Mouse (Mus musculus): ENCODE data around the gene Gng8. TPM values are rescaled to one million over a fixed set of nuclear protein-coding genes. Genes with fewer than 3 reads are reported as not detected.

The Gng8 gene
- total and polyA plus RNA-seq, 2 experiments from 2014 or later = 16.4 TPM; not detected in 1

- no peak for TF ChIP-seq CTCF (IDR thresholded peaks at IDR 0.05; ENCODE audit: low read depth)
- peaks cover 14% of the 10 kb centered on the region for H3K27me3 ChIP-seq (ENCODE audit: insufficient read depth, low read length)
- no peak overlapping the region for H3K4me3 ChIP-seq (ENCODE audit: low read depth, low read length)
- peaks cover 25% of the 10 kb centered on the region for H3K36me3 ChIP-seq (ENCODE audit: insufficient read depth)
- WGBS = 92% methylated on average over 6 of the region's 6 CpGs
- no peak for ATAC-seq
- H3K9ac ChIP-seq = no peak overlapping the region
- DNase-seq = no peak
- H3K4me1 ChIP-seq (ENCODE audit: insufficient read depth) = no peaks in the 10 kb centered on the region
- no peak overlapping the region for H3K4me2 ChIP-seq (ENCODE audit: low read depth)
- no peak overlapping the region for H3K27ac ChIP-seq (ENCODE audit: low read depth, low read length)
- no peaks in the 10 kb centered on the region for H3K9me3 ChIP-seq (ENCODE audit: low read length)
These were observed 8.4 kb upstream of the Gng8 start for GRCm38 (mm10) chr7:16883162-16883561.

- Histone ChIP-seq H3K27ac (ENCODE audit: low read depth, low read length) (no peak overlapping the region), H3K9me3 (ENCODE audit: low read length) (no peaks in the 10 kb centered on the region), H3K36me3 (ENCODE audit: insufficient read depth) (peaks cover 25% of the 10 kb centered on the region), H3K4me2 (ENCODE audit: low read depth) (no peak overlapping the region), H3K4me1 (ENCODE audit: insufficient read depth) (no peaks in the 10 kb centered on the region), H3K9ac (no peak overlapping the region), H3K27me3 (ENCODE audit: insufficient read depth, low read length) (peaks cover 14% of the 10 kb centered on the region), H3K4me3 (ENCODE audit: low read depth, low read length) (no peak overlapping the region)
- no peak for DNase-seq
- WGBS = 75% methylated on average over 4 of the region's 4 CpGs
- no peak for ATAC-seq
- TF ChIP-seq CTCF (IDR thresholded peaks at IDR 0.05; ENCODE audit: low read depth) = no peak
These were observed 7.3 kb upstream of the Gng8 start for GRCm38 (mm10) chr7:16884334-16884733.

GRCm38 (mm10) chr7:16885271-16885776, 6.3 kb upstream of the Gng8 start:
- no peak overlapping the region for H3K9ac ChIP-seq
- H3K9me3 ChIP-seq (ENCODE audit: low read length) = no peaks in the 10 kb centered on the region
- TF ChIP-seq CTCF (IDR thresholded peaks at IDR 0.05; ENCODE audit: low read depth) = no peak
- peak overlapping the region; percentile 32 for H3K4me2 ChIP-seq (ENCODE audit: low read depth)
- WGBS = 16% methylated on average over 83 of the region's 95 CpGs
- peaks cover 14% of the 10 kb centered on the region for H3K27me3 ChIP-seq (ENCODE audit: insufficient read depth, low read length)
- ATAC-seq = peak; percentile 53; the same call in 1 of the 2 replicates
- peak overlapping the region; percentile 30 for H3K4me3 ChIP-seq (ENCODE audit: low read depth, low read length)
- peak; percentile 68 for DNase-seq
- H3K4me1 ChIP-seq (ENCODE audit: insufficient read depth) = no peaks in the 10 kb centered on the region
- H3K27ac ChIP-seq (ENCODE audit: low read depth, low read length) = no peak overlapping the region
- H3K36me3 ChIP-seq (ENCODE audit: insufficient read depth) = peaks cover 25% of the 10 kb centered on the region

- peaks cover 25% of the 10 kb centered on the region for H3K36me3 ChIP-seq (ENCODE audit: insufficient read depth)
- DNase-seq (no peak), ATAC-seq (peak; percentile 7; the same call in 1 of the 2 replicates)
- peak overlapping the region; percentile 32; the same call in 1 of the 2 replicates for H3K4me2 ChIP-seq (ENCODE audit: low read depth)
- H3K9ac ChIP-seq = no peak overlapping the region
- 50% methylated on average over 56 of the region's 59 CpGs for WGBS
- no peaks in the 10 kb centered on the region for H3K9me3 ChIP-seq (ENCODE audit: low read length)
- no peak overlapping the region for H3K27ac ChIP-seq (ENCODE audit: low read depth, low read length)
- H3K4me1 ChIP-seq (ENCODE audit: insufficient read depth) = no peaks in the 10 kb centered on the region
- H3K4me3 ChIP-seq (ENCODE audit: low read depth, low read length) = peak overlapping the region; percentile 30; the same call in 1 of the 2 replicates
- peaks cover 14% of the 10 kb centered on the region for H3K27me3 ChIP-seq (ENCODE audit: insufficient read depth, low read length)
- no peak for TF ChIP-seq CTCF (IDR thresholded peaks at IDR 0.05; ENCODE audit: low read depth)
These were observed 5.7 kb upstream of the Gng8 start for GRCm38 (mm10) chr7:16885905-16886304.

GRCm38 (mm10) chr7:16890536-16890935, 1.1 kb upstream of the Gng8 start:
- no peak for TF ChIP-seq CTCF (IDR thresholded peaks at IDR 0.05; ENCODE audit: low read depth)
- H3K9ac ChIP-seq = no peak overlapping the region
- H3K27ac ChIP-seq (ENCODE audit: low read depth, low read length) = no peak overlapping the region
- H3K4me3 ChIP-seq (ENCODE audit: low read depth, low read length) = no peak overlapping the region
- H3K9me3 ChIP-seq (ENCODE audit: low read length) = no peaks in the 10 kb centered on the region
- H3K4me2 ChIP-seq (ENCODE audit: low read depth) = no peak overlapping the region
- peaks cover 14% of the 10 kb centered on the region for H3K36me3 ChIP-seq (ENCODE audit: insufficient read depth)
- 50% methylated on average over 6 of the region's 6 CpGs for WGBS
- no peak for ATAC-seq
- H3K4me1 ChIP-seq (ENCODE audit: insufficient read depth) = peaks cover 6% of the 10 kb centered on the region; the same call in 1 of the 2 replicates
- peaks cover 10% of the 10 kb centered on the region for H3K27me3 ChIP-seq (ENCODE audit: insufficient read depth, low read length)
- no peak for DNase-seq

GRCm38 (mm10) chr7:16890944-16891343, 642 bp upstream of the Gng8 start:
- 6% methylated on average over 23 of the region's 23 CpGs for WGBS
- no peak for TF ChIP-seq CTCF (IDR thresholded peaks at IDR 0.05; ENCODE audit: low read depth)
- peak overlapping the region; percentile 59 for H3K4me2 ChIP-seq (ENCODE audit: low read depth)

GRCm38 (mm10) chr7:16892352-16892730, 755 bp downstream of the Gng8 start:
- DNase-seq = no peak
- ATAC-seq = no peak; the same call in 1 of the 2 replicates
- no peak overlapping the region for H3K9ac ChIP-seq
- WGBS = 50% methylated on average over 9 of the region's 9 CpGs
- peaks cover 10% of the 10 kb centered on the region for H3K27me3 ChIP-seq (ENCODE audit: insufficient read depth, low read length)
- H3K4me2 ChIP-seq (ENCODE audit: low read depth) = peak overlapping the region; percentile 59; the same call in 1 of the 2 replicates
- H3K4me1 ChIP-seq (ENCODE audit: insufficient read depth) = peaks cover 6% of the 10 kb centered on the region; the same call in 1 of the 2 replicates
- H3K27ac ChIP-seq (ENCODE audit: low read depth, low read length) = no peak overlapping the region
- no peak for TF ChIP-seq CTCF (IDR thresholded peaks at IDR 0.05; ENCODE audit: low read depth)
- H3K36me3 ChIP-seq (ENCODE audit: insufficient read depth) = peaks cover 2% of the 10 kb centered on the region; the same call in 1 of the 2 replicates
- no peaks in the 10 kb centered on the region for H3K9me3 ChIP-seq (ENCODE audit: low read length)
- no peak overlapping the region for H3K4me3 ChIP-seq (ENCODE audit: low read depth, low read length)

More at GRCm38 (mm10) chr7:16890944-16891343, 642 bp upstream of the Gng8 start:
- Histone ChIP-seq H3K27ac (ENCODE audit: low read depth, low read length) (no peak overlapping the region), H3K4me1 (ENCODE audit: insufficient read depth) (peaks cover 6% of the 10 kb centered on the region; the same call in 1 of the 2 replicates), H3K9ac (no peak overlapping the region), H3K27me3 (ENCODE audit: insufficient read depth, low read length) (peaks cover 10% of the 10 kb centered on the region), H3K9me3 (ENCODE audit: low read length) (no peaks in the 10 kb centered on the region), H3K4me3 (ENCODE audit: low read depth, low read length) (no peak overlapping the region), H3K36me3 (ENCODE audit: insufficient read depth) (peaks cover 10% of the 10 kb centered on the region)
- DNase-seq = no peak
- ATAC-seq = no peak

Data from forebrain, postnatal 0 days (tissue).